Mouse (Mus musculus): ENCODE measurements around the gene Pcnx2.

Pcnx2 gene

DNA sequence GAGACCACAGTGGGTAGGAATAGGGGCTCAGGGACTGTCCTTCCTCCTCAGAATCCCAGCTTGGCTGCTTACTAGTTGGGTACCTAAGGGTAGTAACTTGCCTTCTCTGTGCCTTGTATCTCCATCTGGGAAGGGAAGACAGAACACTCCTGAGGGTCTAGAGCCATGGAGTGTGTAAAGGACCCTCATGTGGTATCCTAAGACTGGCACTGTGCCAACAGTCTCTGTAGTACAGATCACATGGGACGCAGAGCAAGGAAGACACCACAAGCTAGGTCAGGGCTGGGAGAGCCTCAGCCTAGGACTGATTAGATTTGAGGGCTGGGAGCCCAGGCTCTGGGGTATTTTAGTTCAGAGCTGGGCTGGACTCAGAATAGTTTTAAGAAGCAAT lies 141.0 kb downstream of the Pcnx2 start:
- WGBS = 51% methylated on average over 1 of the region's 1 CpGs

DNA sequence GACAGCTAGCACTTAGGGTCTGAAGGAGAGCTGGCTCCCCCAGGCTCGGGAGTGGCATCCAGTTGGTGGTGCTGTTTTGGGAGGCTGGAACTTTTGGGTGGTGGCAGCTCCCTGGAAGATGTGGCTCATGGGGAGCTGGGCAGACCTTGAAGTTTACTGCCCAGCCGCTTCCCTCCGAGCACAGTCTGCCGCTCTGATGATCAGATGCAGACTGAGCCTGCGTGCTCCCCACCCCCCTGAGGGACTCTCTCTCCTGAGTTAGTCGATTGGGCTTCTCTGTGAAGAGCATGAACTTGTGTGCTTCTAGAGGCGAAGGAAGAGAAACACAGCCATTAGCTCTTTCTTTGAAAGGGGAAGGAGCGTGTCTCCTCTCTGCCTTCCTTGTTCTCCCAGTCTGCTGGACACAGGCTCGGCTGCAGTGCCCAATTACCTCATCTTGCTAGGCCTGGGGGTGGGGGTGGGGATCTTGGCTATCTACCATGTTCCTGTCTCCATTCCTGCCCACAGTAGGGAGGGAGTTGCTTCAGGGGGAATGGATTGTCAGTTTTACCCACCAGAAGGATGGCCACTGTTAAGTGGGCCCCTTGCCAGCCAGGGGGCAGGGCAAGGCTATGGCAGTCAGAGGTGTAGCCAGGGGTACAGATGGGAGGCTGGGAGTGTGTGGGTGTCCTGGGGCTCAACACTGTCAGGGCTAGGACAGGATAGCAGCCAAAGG lies 141.6 kb downstream of the Pcnx2 start:
- WGBS = 36% methylated on average over 9 of the region's 9 CpGs

- 50% methylated on average over 8 of the region's 8 CpGs for WGBS
These were observed 142.2 kb downstream of the Pcnx2 start for GRCm38 (mm10) chr8:125755896-125756295.

DNA sequence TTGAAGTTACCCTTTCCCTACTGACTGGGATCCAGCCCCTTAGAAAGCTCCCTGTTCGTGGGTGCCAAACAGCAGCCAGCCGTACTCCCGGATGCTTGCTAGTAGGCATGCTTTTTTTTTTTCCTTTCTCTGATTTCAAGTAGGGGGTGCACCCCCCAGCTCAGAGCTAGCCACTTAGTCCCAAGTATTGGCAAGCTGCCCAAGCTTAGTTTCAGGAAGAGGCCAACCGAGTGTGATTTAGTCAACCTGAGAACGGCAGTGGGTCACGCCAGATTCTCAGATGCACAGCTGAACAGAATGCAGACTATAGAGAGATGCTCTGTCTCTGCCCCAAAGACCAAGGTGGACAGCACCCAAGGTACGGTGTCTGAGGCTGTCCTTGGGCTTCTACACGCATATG lies 147.3 kb downstream of the Pcnx2 start:
- WGBS = 52% methylated on average over 8 of the region's 8 CpGs

DNA sequence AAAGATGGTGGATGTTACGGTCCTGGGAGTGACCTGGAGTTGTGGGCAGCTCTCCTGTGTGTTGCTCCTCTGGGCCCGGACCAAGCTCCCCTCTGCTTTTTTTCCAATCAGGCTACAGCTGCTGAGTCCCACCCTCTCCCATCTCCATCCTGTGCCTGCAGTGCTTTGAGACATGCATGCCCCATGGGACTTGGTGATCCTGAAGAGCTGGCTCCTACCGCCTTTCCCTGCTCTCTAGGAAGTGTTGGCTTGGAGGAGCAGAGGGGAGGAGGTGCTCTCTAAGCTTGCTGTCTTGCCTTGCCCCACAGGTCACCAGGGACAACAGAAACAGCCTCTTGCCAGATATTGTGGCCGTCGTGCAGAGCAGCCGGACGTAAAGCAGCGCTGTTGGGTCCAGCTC lies 150.7 kb downstream of the Pcnx2 start:
- WGBS = 87% methylated on average over 8 of the region's 8 CpGs

DNA sequence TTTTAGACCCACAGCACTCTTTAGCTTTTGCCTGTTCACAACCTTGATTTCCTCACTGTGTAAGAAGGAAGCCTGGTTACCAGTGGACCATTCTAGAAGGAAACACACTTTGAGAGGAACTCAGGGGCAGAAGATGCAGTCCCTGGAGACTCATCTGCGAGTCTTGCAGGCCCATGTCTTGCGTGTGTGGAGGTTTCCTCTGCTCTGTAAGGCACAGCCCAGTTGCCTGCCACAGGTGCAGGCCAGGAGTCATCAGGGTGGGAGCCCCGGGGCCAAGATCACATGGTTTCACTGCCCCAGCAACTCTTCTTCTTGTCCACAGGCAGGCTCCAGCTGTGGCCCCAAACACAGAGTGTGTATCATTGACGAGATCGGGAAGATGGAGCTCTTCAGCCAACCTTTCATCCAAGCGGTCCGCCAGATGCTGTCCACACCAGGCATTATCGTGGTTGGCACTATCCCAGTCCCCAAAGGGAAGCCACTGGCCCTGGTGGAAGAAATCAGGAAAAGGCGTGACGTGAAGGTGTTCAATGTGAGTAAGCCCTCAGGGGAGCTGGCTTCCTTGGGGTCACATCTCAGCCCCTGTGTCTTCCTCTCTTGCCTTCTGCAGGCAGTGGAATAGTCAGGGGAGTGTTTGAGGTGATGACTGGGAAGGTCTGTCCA lies 153.1 kb downstream of the Pcnx2 start:
- 90% methylated on average over 10 of the region's 10 CpGs for WGBS

GRCm38 (mm10) chr8:125742406-125742805 lies 155.7 kb downstream of the Pcnx2 start:
- 73% methylated on average over 8 of the region's 8 CpGs for WGBS

- 78% methylated on average over 2 of the region's 2 CpGs for whole genome bisulfite sequencing
These were observed 156.3 kb downstream of the Pcnx2 start for GRCm38 (mm10) chr8:125741855-125742254.

DNA sequence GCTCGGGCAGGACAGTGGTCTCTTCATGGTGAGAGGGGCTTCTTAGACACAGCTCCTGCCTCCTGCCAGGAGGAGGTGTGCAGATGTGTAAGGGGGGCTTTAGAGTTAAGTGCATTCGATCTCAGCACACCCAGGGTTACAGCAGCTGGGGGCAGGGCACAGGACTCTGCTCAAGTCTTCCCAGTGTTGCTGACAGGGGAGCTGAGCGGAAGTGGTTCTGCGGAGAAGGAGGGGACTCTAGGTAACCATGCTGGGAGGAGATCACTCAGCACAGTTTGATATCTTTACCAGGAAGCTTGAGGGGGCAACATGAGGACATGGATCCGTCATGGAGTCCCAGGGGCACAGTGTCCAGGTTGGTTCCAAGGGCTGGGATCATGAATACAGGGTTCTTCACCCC lies 156.7 kb downstream of the Pcnx2 start:
- 76% methylated on average over 5 of the region's 5 CpGs for WGBS

GRCm38 (mm10) chr8:125740655-125741054 lies 157.5 kb downstream of the Pcnx2 start:
- WGBS = 86% methylated on average over 10 of the region's 10 CpGs

GRCm38 (mm10) chr8:125738956-125739355 lies 159.2 kb downstream of the Pcnx2 start:
- 83% methylated on average over 4 of the region's 4 CpGs for WGBS

- 5% methylated on average over 52 of the region's 52 CpGs for WGBS
These were observed 163.9 kb downstream of the Pcnx2 start for GRCm38 (mm10) chr8:125733964-125734956.

- WGBS = 84% methylated on average over 7 of the region's 7 CpGs
These were observed 168.4 kb downstream of the Pcnx2 start, which contains the start of gene Ntpcr for GRCm38 (mm10) chr8:125729746-125730145. Ntpcr (plus strand) TSS chr8:125729963.

GRCm38 (mm10) chr8:125727797-125728196 lies 170.3 kb downstream of the Pcnx2 start:
- 78% methylated on average over 8 of the region's 8 CpGs for WGBS

- 84% methylated on average over 5 of the region's 5 CpGs for WGBS
These were observed 171.1 kb downstream of the Pcnx2 start for GRCm38 (mm10) chr8:125726986-125727385.

GRCm38 (mm10) chr8:125726143-125726542 lies 172.0 kb downstream of the Pcnx2 start:
- 95% methylated on average over 4 of the region's 4 CpGs for WGBS

DNA sequence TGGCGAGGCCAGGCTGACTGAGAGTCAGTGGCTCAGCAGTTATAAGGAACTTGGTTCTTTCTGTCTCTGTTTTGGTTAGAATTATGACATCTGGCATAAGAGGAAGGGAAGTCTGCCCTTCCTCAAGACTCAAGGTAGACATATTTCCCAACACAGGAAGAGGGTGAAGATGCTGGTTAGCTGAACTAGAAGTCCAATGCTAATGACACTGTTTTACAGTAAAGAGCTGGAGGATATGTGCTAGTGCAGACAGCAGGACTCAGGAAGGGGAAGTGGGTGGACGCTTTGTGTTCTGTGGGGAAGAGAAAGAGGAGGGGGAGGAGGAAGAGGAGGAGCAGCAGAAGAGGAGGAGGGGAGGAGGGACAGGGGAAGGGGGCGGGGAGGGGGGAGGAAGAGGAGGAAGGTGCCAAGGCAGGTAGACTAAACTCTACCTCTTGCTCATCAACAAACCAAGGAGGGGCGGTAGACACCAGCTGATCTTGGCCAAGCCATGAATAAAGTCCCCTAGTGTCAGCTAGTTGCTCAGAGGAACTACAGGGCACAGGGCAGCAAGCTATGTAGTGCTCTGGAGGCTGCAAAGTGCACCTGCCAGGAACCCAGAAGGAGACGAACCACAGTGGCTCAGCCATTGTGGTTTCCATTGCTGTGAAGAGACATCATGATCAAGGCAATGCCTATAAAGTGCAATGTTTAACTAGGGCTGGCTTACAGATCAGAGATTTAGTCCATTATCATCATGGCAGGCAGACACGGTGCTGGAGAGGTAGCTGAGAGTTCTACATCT lies 172.9 kb downstream of the Pcnx2 start:
- WGBS = 82% methylated on average over 6 of the region's 6 CpGs

DNA sequence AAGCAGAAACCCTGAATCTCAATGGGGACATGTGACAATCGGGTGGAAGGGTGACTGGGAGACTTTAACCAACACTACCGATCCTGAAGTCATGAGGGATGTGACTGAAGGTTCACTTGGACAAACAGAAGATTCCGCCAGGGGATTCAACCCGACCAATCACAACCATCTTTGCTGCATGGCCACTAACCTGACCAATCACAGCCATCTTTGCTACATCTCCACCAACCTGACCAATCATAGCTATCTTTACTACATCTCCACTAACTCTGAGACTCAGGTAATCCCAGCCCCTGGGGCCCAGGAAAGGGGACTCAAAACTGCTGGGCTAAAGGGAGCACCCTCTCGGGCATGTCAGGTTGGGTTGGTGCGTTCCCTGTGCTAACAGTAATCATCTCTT lies 174.7 kb downstream of the Pcnx2 start:
- 96% methylated on average over 6 of the region's 6 CpGs for WGBS

DNA sequence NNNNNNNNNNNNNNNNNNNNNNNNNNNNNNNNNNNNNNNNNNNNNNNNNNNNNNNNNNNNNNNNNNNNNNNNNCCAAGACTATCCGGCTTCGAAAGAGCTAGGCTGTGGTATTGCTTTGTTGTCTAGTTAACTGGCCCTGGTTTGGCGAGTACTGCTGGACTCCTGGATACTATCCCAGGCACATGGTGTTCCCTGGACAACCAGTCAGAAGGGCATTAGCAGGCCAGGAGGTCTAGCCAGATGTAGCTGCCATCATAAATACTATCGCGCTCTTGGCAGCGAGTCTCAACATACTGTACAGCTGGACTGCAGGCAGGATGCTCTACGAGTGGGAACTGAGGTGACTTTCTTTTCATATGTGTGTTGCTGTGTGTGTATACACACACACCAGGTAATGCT lies 175.4 kb downstream of the Pcnx2 start:
- 83% methylated on average over 7 of the region's 7 CpGs for WGBS

- 66% methylated on average over 4 of the region's 4 CpGs for WGBS
These were observed 179.2 kb downstream of the Pcnx2 start for GRCm38 (mm10) chr8:125718914-125719313.

DNA sequence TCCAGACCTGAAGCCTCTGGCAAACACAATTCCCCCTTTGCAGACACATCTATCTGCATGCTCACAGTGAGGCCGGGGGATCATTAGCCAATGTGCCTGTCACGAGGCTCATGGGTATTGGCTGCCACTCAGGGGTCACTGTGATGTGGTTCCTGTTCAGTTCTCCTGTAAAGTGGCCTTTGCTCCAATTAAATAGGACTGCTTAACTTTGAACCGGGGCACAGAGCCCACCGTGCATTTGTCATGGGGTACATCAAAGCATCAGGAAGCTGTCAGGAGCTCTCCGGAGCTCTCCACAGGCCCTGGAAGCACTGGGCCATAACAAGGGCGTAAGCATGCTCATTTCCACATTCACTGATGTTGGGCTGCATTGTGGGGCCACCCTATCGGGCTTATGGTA lies 181.5 kb downstream of the Pcnx2 start:
- 73% methylated on average over 7 of the region's 7 CpGs for WGBS
